Mouse (Mus musculus) E14TG2a.4 (cell line): Measurements from ENCODE around the gene Gli1.

ENCODE experiments used
- CTCF ChIP-seq: conservative IDR thresholded peaks from 2 replicates; pipeline ENCODE4 v1.5.1; 2014; ENCODE audit warnings: low read length
- POU5F1 ChIP-seq: IDR thresholded peaks from 2 replicates; pipeline ENCODE4 v1.6.1; 2014; ENCODE audit warnings: low read length, borderline replicate concordance

- TF ChIP-seq POU5F1 (no peak), CTCF (no peak)
These were observed 52.1 kb downstream of the Gli1 start for GRCm38 (mm10) chr10:127289573-127290191.
